Mouse (Mus musculus) olfactory bulb, adult 2 months (tissue): ENCODE data around the gene Syt2. TPM values are rescaled to one million over a fixed set of nuclear protein-coding genes. Genes with fewer than 3 reads are reported as not detected.

Experiments used
- H3K27ac ChIP-seq: fragments of 200-500 bp; 2 replicates; pipeline ENCODE4 v1.5.1; 2012; ENCODE audit warnings: low read depth, low read length; ENCODE audit not compliant: insufficient read depth
- H3K4me1 ChIP-seq: fragments of 200-500 bp; 2 replicates; pipeline ENCODE4 v1.6.1; 2012; ENCODE audit warnings: low read length; ENCODE audit not compliant: control insufficient read depth, insufficient read depth
- H3K4me3 ChIP-seq: fragments of 200-500 bp; 2 replicates; pipeline ENCODE4 v1.5.1; 2012; ENCODE audit warnings: mild to moderate bottlenecking, low read depth, low read length, moderate library complexity; ENCODE audit not compliant: insufficient read depth
- CTCF ChIP-seq: fragments of 200-500 bp; IDR thresholded peaks from 2 replicates; pipeline ENCODE4 v1.5.1; 2012; ENCODE audit warnings: low read depth, mild to moderate bottlenecking, low read length, moderate library complexity; ENCODE audit not compliant: insufficient read depth
- POLR2A ChIP-seq: fragments of 200-500 bp; IDR thresholded peaks from 2 replicates; pipeline ENCODE4 v1.6.1; 2012; ENCODE audit warnings: mild to moderate bottlenecking, low read depth, low read length, moderate library complexity; ENCODE audit not compliant: insufficient read depth
- WGBS: fragments of 180-500 bp; shearing (Covaris S2); methylation state at CpG from one replicate; pipeline ENCODE4 v1.1.7; 2018; 5-methylcytosine and 5-hydroxymethylcytosine counted together
- polyA plus RNA-seq: library from polyadenylated mRNA; stranded (reverse); fragments of >200 nt; gene quantifications from 2 replicates; pipeline ENCODE4 v1.2.4, GENCODE M21; 2012; ENCODE audit warnings: low replicate concordance; ENCODE audit not compliant: missing spikeins, insufficient read depth, insufficient read length

Syt2 gene
- polyA plus RNA-seq, 1 experiment = not detected

- no peak overlapping the region for H3K4me3 ChIP-seq
- 80% methylated on average over 10 of the region's 10 CpGs for WGBS
- no peaks in the 10 kb centered on the region for H3K4me1 ChIP-seq
- no peak overlapping the region for H3K27ac ChIP-seq
- TF ChIP-seq CTCF (no peak), POLR2A (no peak)
Observed at GRCm38 (mm10) chr1:134671234-134672070, 25.0 kb downstream of the Syt2 start.

DNA sequence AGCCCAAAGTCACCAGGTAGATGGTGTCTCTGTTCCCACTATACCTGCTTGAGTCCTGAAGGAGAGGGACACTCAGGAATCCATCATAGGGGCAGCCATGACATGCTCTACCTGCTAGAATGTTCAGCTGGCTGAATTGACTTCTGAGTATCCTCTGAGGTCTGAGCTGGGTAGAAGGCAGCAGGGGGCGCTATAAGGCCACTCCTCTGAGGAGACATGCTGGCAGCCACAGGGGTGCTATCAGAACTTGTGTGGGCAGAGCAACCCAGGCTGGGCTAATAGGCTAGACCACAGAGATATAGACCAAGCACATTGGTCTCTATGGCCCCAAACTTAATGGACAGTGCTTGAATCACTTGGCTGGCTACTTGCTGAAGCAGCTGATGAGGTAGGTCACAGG lies 27.8 kb downstream of the Syt2 start:
- no peak for TF ChIP-seq CTCF
- TF ChIP-seq POLR2A = no peak
- WGBS = 4% methylated on average over 1 of the region's 1 CpGs
- H3K27ac ChIP-seq = no peak overlapping the region
- no peaks in the 10 kb centered on the region for H3K4me1 ChIP-seq
- H3K4me3 ChIP-seq = no peak overlapping the region

DNA sequence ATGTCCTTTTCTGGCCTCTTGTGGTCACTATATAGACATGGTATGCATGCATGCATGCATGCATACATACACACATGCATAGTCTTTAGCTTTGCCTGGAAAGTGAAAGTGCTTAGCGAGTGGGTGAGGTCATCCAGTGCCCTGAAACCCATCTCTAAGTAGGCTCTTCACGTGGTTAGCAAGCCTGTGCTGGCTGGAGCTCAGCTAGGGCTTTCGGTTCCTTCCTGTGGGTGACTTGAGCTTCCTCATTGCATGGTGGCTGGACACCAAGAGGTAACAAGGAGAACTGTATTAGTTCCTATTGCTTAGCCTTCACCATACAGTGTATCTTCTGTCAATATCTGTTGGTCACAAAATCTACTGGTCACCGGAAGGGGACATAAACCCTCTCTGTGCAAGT lies 33.0 kb downstream of the Syt2 start:
- no peak overlapping the region for H3K4me3 ChIP-seq
- no peak overlapping the region for H3K27ac ChIP-seq
- peaks cover 5% of the 10 kb centered on the region for H3K4me1 ChIP-seq
- 84% methylated on average over 4 of the region's 4 CpGs for WGBS
- TF ChIP-seq CTCF = no peak
- TF ChIP-seq POLR2A = no peak

GRCm38 (mm10) chr1:134680617-134681016 lies 34.1 kb downstream of the Syt2 start:
- Histone ChIP-seq H3K4me3 (no peak overlapping the region), H3K4me1 (peaks cover 5% of the 10 kb centered on the region), H3K27ac (no peak overlapping the region)
- WGBS = 36% methylated on average over 6 of the region's 6 CpGs
- TF ChIP-seq CTCF = no peak
- no peak for TF ChIP-seq POLR2A

DNA sequence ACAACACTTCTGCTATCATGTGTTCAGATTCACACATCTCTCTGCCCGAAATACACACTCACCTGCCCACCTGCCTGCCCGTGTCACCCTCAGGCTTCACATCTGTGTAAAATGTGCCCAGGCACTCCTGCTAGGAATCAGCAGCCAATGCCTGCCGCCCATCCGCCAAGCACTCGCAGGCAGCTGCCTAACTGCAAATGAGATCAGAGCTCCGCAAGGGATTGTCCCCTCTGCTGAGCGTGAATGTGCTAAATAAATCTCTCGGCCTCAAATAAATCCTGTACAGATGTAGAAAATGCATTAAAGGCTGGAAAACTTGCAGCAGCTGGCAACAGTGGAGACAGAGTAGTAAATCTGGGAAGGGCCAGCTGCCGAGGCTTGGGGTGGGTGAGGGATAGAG lies 36.0 kb downstream of the Syt2 start:
- WGBS = 36% methylated on average over 9 of the region's 9 CpGs
- no peak overlapping the region for H3K4me3 ChIP-seq
- peaks cover 5% of the 10 kb centered on the region for H3K4me1 ChIP-seq
- no peak overlapping the region for H3K27ac ChIP-seq
- no peak for TF ChIP-seq CTCF
- no peak for TF ChIP-seq POLR2A

DNA sequence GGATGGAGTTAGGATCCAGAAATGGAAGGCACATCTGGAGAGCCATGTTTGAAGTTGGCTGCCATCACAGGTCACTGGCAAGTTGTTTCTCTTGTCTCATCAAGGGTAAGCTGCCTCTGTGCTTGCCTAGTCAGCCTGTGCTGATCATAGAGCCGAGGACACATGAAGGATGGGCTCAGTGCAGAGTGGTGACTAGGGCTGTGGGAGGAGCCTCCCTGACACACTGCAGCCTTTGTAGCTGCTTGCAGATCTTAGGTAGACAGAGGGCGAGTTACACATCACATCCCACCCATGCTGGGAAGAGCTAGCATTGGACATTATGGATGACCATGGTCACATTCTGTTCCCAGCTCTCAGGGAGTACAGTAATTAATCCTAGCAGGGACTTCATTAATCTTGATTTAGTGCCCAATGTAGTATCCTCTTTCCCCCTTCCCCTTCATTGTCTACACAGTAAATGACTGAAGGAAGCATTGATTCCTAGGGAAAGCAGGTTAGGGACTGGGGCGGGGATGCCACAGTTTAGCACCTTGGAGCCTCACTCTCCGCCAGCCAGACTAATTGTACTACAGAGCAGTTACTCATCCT lies 40.5 kb downstream of the Syt2 start:
- 69% methylated on average over 4 of the region's 4 CpGs for WGBS
- H3K4me1 ChIP-seq = peaks cover 5% of the 10 kb centered on the region
- H3K4me3 ChIP-seq = no peak overlapping the region
- TF ChIP-seq POLR2A (no peak), CTCF (no peak)
- no peak overlapping the region for H3K27ac ChIP-seq

DNA sequence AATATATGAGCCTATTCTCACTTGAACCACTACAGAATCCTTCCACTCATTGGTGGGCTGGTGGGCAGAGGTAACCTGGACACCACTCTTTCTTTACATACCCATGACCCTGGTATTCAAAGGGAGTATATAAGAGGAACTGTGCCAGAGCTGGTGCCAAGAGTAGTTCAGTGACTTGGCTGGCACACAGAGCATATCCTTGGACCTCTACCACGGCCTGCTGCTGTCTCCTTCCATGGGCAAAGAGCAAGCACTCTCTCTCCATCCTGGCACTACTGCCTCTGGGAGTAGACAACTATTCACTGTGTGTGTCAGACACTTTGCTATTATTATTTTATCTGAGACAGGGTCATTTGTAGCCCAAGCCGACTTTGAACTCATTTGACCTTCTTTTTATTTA lies 49.8 kb downstream of the Syt2 start:
- Histone ChIP-seq H3K4me3 (no peak overlapping the region), H3K4me1 (no peaks in the 10 kb centered on the region), H3K27ac (no peak overlapping the region)
- WGBS = 63% methylated on average over 2 of the region's 2 CpGs
- TF ChIP-seq POLR2A (no peak), CTCF (no peak)

DNA sequence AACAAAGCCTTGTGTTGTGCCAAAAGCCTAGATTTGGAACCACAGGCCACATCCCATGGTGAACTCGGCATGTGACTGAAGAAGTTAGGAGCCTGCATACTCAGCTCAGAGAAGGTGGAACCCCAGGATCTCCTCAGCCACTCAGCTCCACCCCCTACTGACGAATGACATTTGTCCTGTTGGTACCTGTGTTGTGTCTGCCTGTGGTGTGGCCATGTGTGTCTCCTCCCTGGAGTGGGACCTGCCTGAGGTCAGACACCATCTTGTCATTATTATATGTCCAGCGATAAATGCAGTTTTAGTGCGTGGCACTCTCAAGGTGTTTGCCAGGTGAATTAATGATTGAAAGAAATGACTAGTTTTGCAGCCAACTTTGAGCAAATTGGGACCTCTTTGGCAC lies 50.6 kb downstream of the Syt2 start:
- H3K4me3 ChIP-seq = no peak overlapping the region
- WGBS = 92% methylated on average over 4 of the region's 4 CpGs
- TF ChIP-seq CTCF (no peak), POLR2A (no peak)
- no peaks in the 10 kb centered on the region for H3K4me1 ChIP-seq
- H3K27ac ChIP-seq = no peak overlapping the region

GRCm38 (mm10) chr1:134697522-134698250 lies 51.2 kb downstream of the Syt2 start:
- no peaks in the 10 kb centered on the region for H3K4me1 ChIP-seq
- 86% methylated on average over 17 of the region's 17 CpGs for WGBS
- TF ChIP-seq CTCF = no peak
- no peak for TF ChIP-seq POLR2A
- no peak overlapping the region for H3K27ac ChIP-seq
- H3K4me3 ChIP-seq = no peak overlapping the region
